Mouse (Mus musculus): ENCODE data around the gene Vat1. TPM values are rescaled to one million over a fixed set of nuclear protein-coding genes. Genes with fewer than 3 reads are reported as not detected.
"Not testable (repeated sequence)": the region's sequence is repeated elsewhere in the genome, so short reads cannot be mapped to it uniquely, and the experiment has no call there.

Vat1 gene
- 10 to 100 TPM; 40.7 to 54.4 (median 45.8) TPM for total RNA-seq (2022)

- peak in 1 of 2 experiments; percentile 36 for DNase-seq (ENCODE audit: low spot score in 2 of 2)
These were observed at the start of gene Vat1 for GRCm38 (mm10) chr11:101465869-101466551. Vat1 (minus strand) TSS chr11:101466230.

GRCm38 (mm10) chr11:101507090-101507489 is 41.1 kb upstream of the Vat1 start:
- no peak for DNase-seq (ENCODE audit: low spot score in 2 of 2)

DNA sequence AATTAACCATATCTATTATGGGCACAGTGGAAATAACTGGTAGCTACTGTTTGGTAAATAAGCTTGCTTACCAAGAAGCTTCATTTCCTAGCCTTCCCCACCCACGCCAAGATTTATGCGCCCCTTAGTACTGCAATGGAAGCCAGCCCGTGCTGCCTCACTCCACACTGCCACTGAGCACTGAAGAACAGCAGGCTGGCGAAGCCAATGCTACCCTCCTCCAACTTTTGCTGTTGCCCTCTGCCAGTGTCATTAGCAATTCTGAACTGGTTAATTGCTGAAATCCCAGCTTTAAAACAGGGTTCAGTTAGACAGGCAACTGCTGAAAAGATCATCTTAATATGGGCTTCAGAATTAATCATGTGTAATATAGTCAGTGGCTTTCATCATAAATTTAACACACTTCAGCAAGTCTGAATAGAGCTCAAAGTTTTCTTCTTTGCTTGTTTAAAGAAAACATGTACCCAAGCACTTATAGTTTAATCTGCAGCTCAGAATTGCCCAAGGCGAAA is 40.3 kb upstream of the Vat1 start:
- no peak for DNase-seq (ENCODE audit: low spot score in 2 of 2)

DNA sequence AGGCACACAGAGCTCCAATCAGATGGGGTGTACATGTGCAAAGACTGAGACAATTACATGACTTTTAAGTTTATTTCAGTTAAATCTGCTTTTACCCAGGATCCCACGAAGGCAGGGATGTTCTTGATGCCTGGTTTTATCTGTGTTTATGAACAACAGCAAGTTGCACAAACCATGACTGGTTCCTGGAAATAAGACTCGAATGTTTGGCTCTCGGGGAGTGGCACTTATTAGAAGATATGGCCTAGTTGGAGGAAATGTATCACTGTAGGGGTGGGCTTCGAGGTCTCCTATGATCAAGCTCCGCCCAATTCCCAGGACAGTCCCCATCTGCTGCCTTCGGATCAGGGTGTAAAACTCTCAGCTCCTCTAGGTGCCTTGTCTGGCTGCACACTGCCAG is 20.1 kb upstream of the Vat1 start:
- no peak for DNase-seq (ENCODE audit: low spot score in 2 of 2)

- DNase-seq (ENCODE audit: low spot score in 2 of 2) = no peak
These were observed 19.5 kb upstream of the Vat1 start for GRCm38 (mm10) chr11:101485509-101486028.

- no peak for DNase-seq (ENCODE audit: low spot score in 2 of 2)
These were observed 18.8 kb upstream of the Vat1 start for GRCm38 (mm10) chr11:101484814-101485213.

GRCm38 (mm10) chr11:101484245-101484644 is 18.2 kb upstream of the Vat1 start:
- no peak for DNase-seq (ENCODE audit: low spot score in 2 of 2)

GRCm38 (mm10) chr11:101483804-101484203 is 17.8 kb upstream of the Vat1 start:
- no peak for DNase-seq (ENCODE audit: low spot score in 2 of 2)

GRCm38 (mm10) chr11:101480912-101481311 is 14.9 kb upstream of the Vat1 start:
- DNase-seq (ENCODE audit: low spot score in 2 of 2) = no peak

DNA sequence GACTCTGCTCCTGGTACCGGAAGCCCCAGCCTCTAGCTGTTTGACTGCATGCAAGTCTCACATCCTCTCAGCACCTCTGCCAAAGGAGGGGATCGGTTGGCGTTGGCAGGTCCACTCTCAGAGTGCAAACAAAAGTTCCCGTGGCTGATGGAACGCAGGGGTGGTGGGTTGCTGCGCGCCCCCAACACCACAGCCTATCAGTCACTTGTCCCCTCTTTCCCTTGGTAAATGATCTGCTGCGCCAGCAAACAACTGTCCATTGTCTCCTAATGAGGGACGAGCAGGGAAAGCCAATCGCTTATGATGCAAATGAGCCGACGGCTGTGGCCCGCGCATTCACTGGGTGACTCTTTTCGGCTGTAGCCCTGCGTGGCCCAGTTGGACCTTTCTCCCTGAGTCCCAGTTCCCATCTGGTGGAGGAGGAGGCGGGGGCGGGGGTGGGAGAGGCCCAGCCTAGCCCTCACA is 13.2 kb upstream of the Vat1 start:
- DNase-seq (ENCODE audit: low spot score in 2 of 2) = no peak

GRCm38 (mm10) chr11:101477552-101478211 is 11.7 kb upstream of the Vat1 start:
- no peak for DNase-seq (ENCODE audit: low spot score in 2 of 2)

- DNase-seq (ENCODE audit: low spot score in 2 of 2) = no peak
These were observed 11.1 kb upstream of the Vat1 start for GRCm38 (mm10) chr11:101477194-101477551.

GRCm38 (mm10) chr11:101476361-101476760 is 10.3 kb upstream of the Vat1 start:
- not testable (repeated sequence) for DNase-seq (ENCODE audit: low spot score in 2 of 2)

GRCm38 (mm10) chr11:101474298-101474697 is 8.3 kb upstream of the Vat1 start:
- DNase-seq (ENCODE audit: low spot score in 2 of 2) = no peak

DNA sequence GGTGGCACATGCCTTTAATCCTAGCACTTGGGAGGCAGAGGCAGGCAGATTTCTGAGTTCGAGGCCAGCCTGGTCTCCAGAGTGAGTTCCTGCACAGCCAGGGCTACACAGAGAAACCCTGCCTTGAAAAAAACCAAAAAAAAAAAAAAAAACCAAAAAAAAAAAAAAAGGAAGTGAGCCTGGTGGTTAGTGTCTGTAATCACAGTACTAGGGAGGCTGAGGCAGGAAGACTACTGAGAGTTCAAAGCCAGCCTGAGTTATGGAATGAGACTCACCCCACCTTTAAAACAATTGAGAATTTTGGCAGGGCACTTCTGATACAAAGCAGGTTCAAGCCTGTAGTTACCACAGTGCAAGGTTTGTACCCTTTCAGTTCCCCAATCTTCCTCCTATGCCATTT is 7.7 kb upstream of the Vat1 start:
- not testable (repeated sequence) for DNase-seq (ENCODE audit: low spot score in 2 of 2)

DNA sequence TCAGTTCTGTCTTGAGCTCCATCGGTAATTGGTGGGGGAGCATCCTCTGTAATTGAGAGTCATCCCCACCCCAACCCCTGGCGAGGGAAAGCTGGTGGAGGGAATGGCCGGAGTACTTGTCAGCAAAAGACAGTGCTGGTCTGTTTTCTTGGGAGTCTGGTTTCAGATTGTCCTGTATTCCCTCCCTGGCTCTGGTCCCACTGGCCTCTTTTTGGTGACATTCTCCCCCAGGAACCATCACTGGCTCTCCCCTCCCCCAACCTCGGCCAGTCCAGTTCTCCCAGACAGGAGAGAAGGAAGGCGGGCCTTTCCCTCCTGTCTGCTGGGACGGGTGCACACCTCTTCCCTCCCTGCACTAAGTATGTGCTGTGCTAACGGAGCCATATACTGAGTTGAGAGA is 6.3 kb upstream of the Vat1 start:
- DNase-seq (ENCODE audit: low spot score in 2 of 2) = no peak

- DNase-seq (ENCODE audit: low spot score in 2 of 2) = no peak
These were observed 5.9 kb upstream of the Vat1 start for GRCm38 (mm10) chr11:101471926-101472325.

GRCm38 (mm10) chr11:101470206-101470605 is 4.2 kb upstream of the Vat1 start:
- DNase-seq (ENCODE audit: low spot score in 2 of 2) = no peak

GRCm38 (mm10) chr11:101469155-101469554 is 3.1 kb upstream of the Vat1 start:
- DNase-seq (ENCODE audit: low spot score in 2 of 2) = no peak

GRCm38 (mm10) chr11:101468731-101469130 is 2.7 kb upstream of the Vat1 start:
- no peak for DNase-seq (ENCODE audit: low spot score in 2 of 2)

- DNase-seq (ENCODE audit: low spot score in 2 of 2) = peak in 1 of 2 experiments; percentile 23
These were observed 2.2 kb upstream of the Vat1 start for GRCm38 (mm10) chr11:101468263-101468688.

- peak; percentile 59 to 64 for DNase-seq (ENCODE audit: low spot score in 2 of 2)
These were observed 1.6 kb upstream of the Vat1 start for GRCm38 (mm10) chr11:101467477-101468262.
